Mouse (Mus musculus) forebrain, embryonic 12.5 days (tissue): ENCODE results near the gene Wbp2nl. TPM values are rescaled to one million over a fixed set of nuclear protein-coding genes. Genes with fewer than 3 reads are reported as not detected.
A peak's percentile ranks its signal among the peaks of the same experiment; 100 is the strongest.

Source experiments
- ATAC-seq: fragments of 200-750 bp; cut with Nextera tagmentation; 2 replicates; pipeline ENCODE4 v1.8.0; 2017; ENCODE audit warnings: moderate TSS enrichment; ENCODE audit not compliant: low FRiP score
- H3K27ac ChIP-seq: fragments of 300-500 bp; sonication (generic); 2 replicates; pipeline ENCODE4 v1.5.1; 2016; ENCODE audit warnings: mild to moderate bottlenecking
- H3K27me3 ChIP-seq: fragments of 300-500 bp; sonication (generic); 2 replicates; pipeline ENCODE4 v1.6.1; 2016; ENCODE audit warnings: mild to moderate bottlenecking
- H3K36me3 ChIP-seq: fragments of 300-500 bp; sonication (generic); replicated peaks from 2 replicates; pipeline ENCODE4 v1.6.1; 2016; ENCODE audit warnings: mild to moderate bottlenecking
- H3K4me1 ChIP-seq: fragments of 300-500 bp; sonication (generic); 2 replicates; pipeline ENCODE4 v1.6.1; 2016
- H3K4me2 ChIP-seq: fragments of 300-500 bp; sonication (generic); 2 replicates; pipeline ENCODE4 v1.6.1; 2016; ENCODE audit warnings: mild to moderate bottlenecking, moderate library complexity
- H3K4me3 ChIP-seq: fragments of 300-500 bp; sonication (generic); replicated peaks from 2 replicates; pipeline ENCODE4 v1.5.1; 2016; ENCODE audit warnings: mild to moderate bottlenecking
- H3K9ac ChIP-seq: fragments of 300-500 bp; sonication (generic); 2 replicates; pipeline ENCODE4 v1.6.1; 2016; ENCODE audit warnings: mild to moderate bottlenecking
- H3K9me3 ChIP-seq: fragments of 300-500 bp; sonication (generic); 2 replicates; pipeline ENCODE4 v1.6.1; 2016
- WGBS: fragments of 180-500 bp; shearing (Covaris S2); methylation state at CpG from one replicate; pipeline ENCODE4 v1.1.7; 2016; 5-methylcytosine and 5-hydroxymethylcytosine counted together
- polyA plus RNA-seq: library from polyadenylated mRNA; unstranded; fragments of >200 nt; fragmentation: Nextera tagmentation; extraction: Ambion mirVana; gene quantifications from 2 replicates; pipeline ENCODE4 v1.2.1, GENCODE M21; 2016

The Wbp2nl gene
- polyA plus RNA-seq: 0.14 and 0.18 TPM in 2 replicates

GRCm38 (mm10) chr15:82298764-82299561, at the start of gene Wbp2nl:
Gene Wbp2nl, plus strand, starts transcription at chr15:82298954.
- no peak for ATAC-seq
- Histone ChIP-seq H3K9ac (no peak within 1 kb of the TSS), H3K36me3 (no peaks in the 10 kb centered on the region), H3K27me3 (peaks cover 6% of the 10 kb centered on the region; the same call in 1 of the 2 replicates), H3K27ac (no peak within 1 kb of the TSS), H3K4me1 (peaks cover 5% of the 10 kb centered on the region), H3K4me2 (no peak within 1 kb of the TSS), H3K4me3 (no peak within 1 kb of the TSS), H3K9me3 (no peaks in the 10 kb centered on the region)
- 65% methylated on average over 39 of the region's 39 CpGs for WGBS

- no peaks in the 10 kb centered on the region for H3K27me3 ChIP-seq
- no peaks in the 10 kb centered on the region for H3K36me3 ChIP-seq
- H3K4me2 ChIP-seq: no peak overlapping the region
- H3K4me1 ChIP-seq: peaks cover 16% of the 10 kb centered on the region
- no peak overlapping the region for H3K9ac ChIP-seq
- WGBS: 92% methylated on average over 3 of the region's 3 CpGs
- no peak overlapping the region for H3K27ac ChIP-seq
- H3K9me3 ChIP-seq: no peaks in the 10 kb centered on the region; the same call in 1 of the 2 replicates
- H3K4me3 ChIP-seq: no peak overlapping the region
- ATAC-seq: no peak
These were observed 47.2 kb upstream of the Wbp2nl start for GRCm38 (mm10) chr15:82251579-82251978.

GRCm38 (mm10) chr15:82252097-82252496, 46.7 kb upstream of the Wbp2nl start, which contains the start of gene 1500009C09Rik:
Gene 1500009C09Rik, plus strand, starts transcription at chr15:82252397.
- no peaks in the 10 kb centered on the region for H3K36me3 ChIP-seq
- no peak within 1 kb of the TSS for H3K9ac ChIP-seq
- no peak for ATAC-seq
- H3K4me2 ChIP-seq: no peak within 1 kb of the TSS
- H3K27me3 ChIP-seq: no peaks in the 10 kb centered on the region
- WGBS: 92% methylated on average over 6 of the region's 6 CpGs
- H3K4me1 ChIP-seq: peaks cover 21% of the 10 kb centered on the region
- H3K27ac ChIP-seq: no peak within 1 kb of the TSS
- H3K4me3 ChIP-seq: no peak within 1 kb of the TSS
- H3K9me3 ChIP-seq: no peaks in the 10 kb centered on the region; the same call in 1 of the 2 replicates

GRCm38 (mm10) chr15:82255248-82255647, 43.5 kb upstream of the Wbp2nl start:
- WGBS: 44% methylated on average over 4 of the region's 4 CpGs
- Histone ChIP-seq H3K9me3 (no peaks in the 10 kb centered on the region; the same call in 1 of the 2 replicates), H3K4me1 (peaks cover 27% of the 10 kb centered on the region), H3K4me2 (no peak overlapping the region; the same call in 1 of the 2 replicates), H3K4me3 (no peak overlapping the region), H3K27me3 (no peaks in the 10 kb centered on the region), H3K36me3 (no peaks in the 10 kb centered on the region), H3K27ac (peak overlapping the region; percentile 84), H3K9ac (0 out of 2 replicates have a peak overlapping the region, but pooled peaks have one; percentile 25)
- peak; percentile 3; the same call in 1 of the 2 replicates for ATAC-seq

- no peaks in the 10 kb centered on the region for H3K36me3 ChIP-seq
- H3K4me3 ChIP-seq: peak overlapping the region; percentile 40
- H3K4me2 ChIP-seq: peak overlapping the region; percentile 61
- H3K4me1 ChIP-seq: peaks cover 27% of the 10 kb centered on the region
- peak overlapping the region; percentile 84 for H3K27ac ChIP-seq
- H3K9me3 ChIP-seq: no peaks in the 10 kb centered on the region; the same call in 1 of the 2 replicates
- peak overlapping the region; percentile 50 for H3K9ac ChIP-seq
- ATAC-seq: peak; percentile 93
- 9% methylated on average over 10 of the region's 10 CpGs for WGBS
- H3K27me3 ChIP-seq: 0 out of 2 replicates have a peak, but pooled peaks cover under 1% of the 10 kb centered on the region
These were observed 42.8 kb upstream of the Wbp2nl start for GRCm38 (mm10) chr15:82255944-82256383.

GRCm38 (mm10) chr15:82259510-82259909, 39.2 kb upstream of the Wbp2nl start:
- Histone ChIP-seq H3K4me2 (no peak overlapping the region), H3K9ac (no peak overlapping the region), H3K9me3 (no peaks in the 10 kb centered on the region), H3K4me1 (peaks cover 27% of the 10 kb centered on the region), H3K27me3 (0 out of 2 replicates have a peak, but pooled peaks cover 3% of the 10 kb centered on the region), H3K27ac (no peak overlapping the region), H3K36me3 (no peaks in the 10 kb centered on the region), H3K4me3 (no peak overlapping the region)
- no peak for ATAC-seq
- 12% methylated on average over 16 of the region's 16 CpGs for WGBS

GRCm38 (mm10) chr15:82266356-82266755, 32.4 kb upstream of the Wbp2nl start:
- H3K4me2 ChIP-seq: no peak overlapping the region
- no peaks in the 10 kb centered on the region for H3K36me3 ChIP-seq
- no peak overlapping the region for H3K4me3 ChIP-seq
- H3K9ac ChIP-seq: no peak overlapping the region
- WGBS: 15% methylated on average over 6 of the region's 6 CpGs
- ATAC-seq: peak; percentile 16; the same call in 1 of the 2 replicates
- no peak overlapping the region for H3K27ac ChIP-seq
- peaks cover 25% of the 10 kb centered on the region for H3K4me1 ChIP-seq
- 0 out of 2 replicates have a peak, but pooled peaks cover 1% of the 10 kb centered on the region for H3K27me3 ChIP-seq
- no peaks in the 10 kb centered on the region for H3K9me3 ChIP-seq

- Histone ChIP-seq H3K9ac (no peak overlapping the region; the same call in 1 of the 2 replicates), H3K27me3 (peaks cover 17% of the 10 kb centered on the region), H3K36me3 (no peaks in the 10 kb centered on the region), H3K27ac (peak overlapping the region; percentile 66), H3K4me2 (no peak overlapping the region), H3K4me3 (no peak overlapping the region), H3K9me3 (no peaks in the 10 kb centered on the region), H3K4me1 (peaks cover 33% of the 10 kb centered on the region)
- ATAC-seq: 0 out of 2 replicates have a peak, but pooled peaks have one; percentile 39
- 16% methylated on average over 3 of the region's 3 CpGs for WGBS
These were observed 30.6 kb upstream of the Wbp2nl start for GRCm38 (mm10) chr15:82268185-82268584.

- no peak for ATAC-seq
- Histone ChIP-seq H3K4me3 (no peak overlapping the region), H3K9ac (no peak overlapping the region), H3K27ac (peak overlapping the region; percentile 66; the same call in 1 of the 2 replicates), H3K27me3 (peaks cover 23% of the 10 kb centered on the region), H3K4me1 (peaks cover 35% of the 10 kb centered on the region), H3K9me3 (no peaks in the 10 kb centered on the region), H3K4me2 (no peak overlapping the region), H3K36me3 (no peaks in the 10 kb centered on the region)
- WGBS: 88% methylated on average over 9 of the region's 9 CpGs
These were observed 30.0 kb upstream of the Wbp2nl start for GRCm38 (mm10) chr15:82268783-82269182.

- WGBS: under 1% methylated on average over 5 of the region's 5 CpGs
- H3K27ac ChIP-seq: peak overlapping the region; percentile 54; the same call in 1 of the 2 replicates
- no peak overlapping the region for H3K4me3 ChIP-seq
- ATAC-seq: peak; percentile 14; the same call in 1 of the 2 replicates
- no peak overlapping the region for H3K9ac ChIP-seq
- H3K9me3 ChIP-seq: no peaks in the 10 kb centered on the region
- H3K36me3 ChIP-seq: no peaks in the 10 kb centered on the region
- no peak overlapping the region for H3K4me2 ChIP-seq
- peaks cover 48% of the 10 kb centered on the region for H3K4me1 ChIP-seq
- H3K27me3 ChIP-seq: peaks cover 30% of the 10 kb centered on the region
These were observed 27.6 kb upstream of the Wbp2nl start for GRCm38 (mm10) chr15:82271201-82271600.

- peaks cover 3% of the 10 kb centered on the region; the same call in 1 of the 2 replicates for H3K36me3 ChIP-seq
- no peak overlapping the region for H3K4me2 ChIP-seq
- H3K9me3 ChIP-seq: no peaks in the 10 kb centered on the region
- H3K4me1 ChIP-seq: peaks cover 59% of the 10 kb centered on the region
- no peak overlapping the region for H3K27ac ChIP-seq
- no peak overlapping the region for H3K4me3 ChIP-seq
- 91% methylated on average over 6 of the region's 6 CpGs for WGBS
- H3K9ac ChIP-seq: no peak overlapping the region
- no peak for ATAC-seq
- H3K27me3 ChIP-seq: peaks cover 30% of the 10 kb centered on the region
These were observed 26.5 kb upstream of the Wbp2nl start for GRCm38 (mm10) chr15:82272295-82272694.

GRCm38 (mm10) chr15:82274593-82274926, 24.2 kb upstream of the Wbp2nl start, which contains the start of gene Sept3:
Gene Sept3, plus strand, starts transcription at chr15:82274893.
- no peaks in the 10 kb centered on the region for H3K9me3 ChIP-seq
- peaks cover 23% of the 10 kb centered on the region for H3K36me3 ChIP-seq
- H3K27ac ChIP-seq: peak within 1 kb of the TSS; percentile 95
- WGBS: 24% methylated on average over 6 of the region's 6 CpGs
- H3K4me3 ChIP-seq: peak within 1 kb of the TSS; percentile 80
- H3K27me3 ChIP-seq: peaks cover 30% of the 10 kb centered on the region
- H3K9ac ChIP-seq: peak within 1 kb of the TSS; percentile 91
- peak within 1 kb of the TSS; percentile 75 for H3K4me2 ChIP-seq
- H3K4me1 ChIP-seq: peaks cover 53% of the 10 kb centered on the region
- no peak; the same call in 1 of the 2 replicates for ATAC-seq
